Mouse (Mus musculus) megakaryocyte, embryonic 14.5 days (primary cell): ENCODE data around the gene Cela1.

Source experiments
- FLI1 ChIP-seq: IDR thresholded peaks from 2 replicates; pipeline ENCODE4 v1.6.1; 2012; ENCODE audit warnings: low read length, inconsistent platforms, mixed read lengths
- GATA1 ChIP-seq: IDR thresholded peaks from 3 replicates; pipeline ENCODE4 v1.6.1; 2012; ENCODE audit warnings: mixed read lengths, low read length, inconsistent platforms, borderline replicate concordance

- TF ChIP-seq GATA1 (no peak), FLI1 (no peak)
Measured at GRCm38 (mm10) chr15:100726721-100727120, 39.0 kb upstream of the Cela1 start.
